Mouse (Mus musculus): ENCODE results near the gene Scly.

DNA sequence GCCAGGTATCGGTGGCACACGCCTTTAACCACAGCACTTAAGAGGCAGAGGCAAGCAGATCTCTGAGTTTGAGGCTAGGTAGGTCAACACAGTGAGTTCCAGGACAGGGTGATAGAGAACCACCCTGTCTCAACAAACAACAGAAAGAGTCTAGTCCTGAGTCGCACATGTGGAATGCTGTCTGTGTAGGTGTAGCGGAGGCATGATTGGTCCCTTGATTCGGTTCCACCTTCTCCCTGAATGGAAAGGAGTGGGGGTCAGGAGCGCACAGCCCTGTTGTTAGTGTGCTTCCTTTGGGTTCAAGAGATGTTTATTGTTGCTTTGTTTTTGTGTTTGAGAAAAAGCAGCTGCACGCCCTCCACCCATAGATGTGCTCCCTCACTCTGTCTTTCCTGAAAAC lies 35.6 kb upstream of the Scly start:
- TF ChIP-seq CTCF (IDR thresholded peaks at IDR 0.05; ENCODE audit: borderline replicate concordance, control insufficient read depth, extremely low read depth, insufficient read depth, low read length, poor library complexity) (no peak), POLR2A (IDR thresholded peaks at IDR 0.05; ENCODE audit: control insufficient read depth, extremely low read depth, insufficient read depth, low read length, poor library complexity) (no peak)

All from thymus, adult 2 months (tissue).